Mouse (Mus musculus) gastrocnemius, postnatal 4 days (tissue): ENCODE measurements around the gene Radil. TPM values are rescaled to one million over a fixed set of nuclear protein-coding genes. Genes with fewer than 3 reads are reported as not detected.
A peak's percentile ranks its signal among the peaks of the same experiment; 100 is the strongest.

ENCODE experiments used
- DNase-seq, 2 experiments: peaks; one replicate each; pipeline ENCODE4 v3.0.0; 2021 to 2022; ENCODE audit warnings: low spot score in 2 of 2, mixed read lengths in 2 of 2
- total RNA-seq, 2 experiments: library from RNA; stranded (reverse); gene quantifications; 2 replicates each; pipeline ENCODE4 v1.2.3; 2021

The Radil gene
- total RNA-seq, 2 experiments from 2014 or later, result 7.2 to 7.9 TPM

DNA sequence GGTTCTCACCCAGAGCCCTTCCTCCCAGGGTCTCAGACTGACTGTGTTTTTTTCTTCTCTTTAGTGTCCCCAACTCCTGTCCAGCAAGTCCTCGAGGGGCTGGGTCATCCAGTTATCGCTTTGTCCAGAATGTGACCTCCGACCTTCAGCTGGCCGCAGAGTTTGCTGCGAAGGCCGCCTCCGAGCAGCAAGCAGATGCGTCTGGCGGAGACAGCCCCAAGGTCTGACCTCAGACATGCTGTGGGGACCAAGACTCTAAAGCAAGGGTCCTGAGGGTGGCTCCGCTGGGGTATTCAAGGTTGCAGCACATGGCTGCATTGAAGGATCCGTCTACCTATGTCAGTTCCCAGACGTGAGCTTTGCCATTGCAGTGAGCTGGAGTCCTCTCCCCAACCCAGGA is 102.3 kb downstream of the Radil start:
- no peak for DNase-seq

DNA sequence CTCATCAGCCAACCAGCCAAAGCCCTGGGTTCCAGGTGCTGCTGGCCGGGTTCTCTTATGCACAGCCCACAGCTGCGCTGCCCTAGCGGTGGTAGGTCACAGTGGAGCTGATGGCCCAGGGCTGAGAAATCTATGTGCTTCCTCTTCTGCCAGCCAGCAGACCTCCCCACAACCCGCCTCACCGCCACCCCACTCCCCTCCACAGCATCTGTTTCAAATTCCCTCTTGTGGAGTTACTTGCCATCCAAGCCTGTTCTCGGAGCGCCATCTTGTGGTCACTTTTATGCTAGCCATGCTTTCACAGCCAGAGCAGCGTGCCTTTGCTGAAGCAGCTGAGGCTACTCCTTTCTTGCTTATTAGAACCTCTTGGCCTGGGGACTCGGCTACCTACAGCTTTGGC is 102.8 kb downstream of the Radil start:
- DNase-seq, result peak; percentile 86 to 89

DNA sequence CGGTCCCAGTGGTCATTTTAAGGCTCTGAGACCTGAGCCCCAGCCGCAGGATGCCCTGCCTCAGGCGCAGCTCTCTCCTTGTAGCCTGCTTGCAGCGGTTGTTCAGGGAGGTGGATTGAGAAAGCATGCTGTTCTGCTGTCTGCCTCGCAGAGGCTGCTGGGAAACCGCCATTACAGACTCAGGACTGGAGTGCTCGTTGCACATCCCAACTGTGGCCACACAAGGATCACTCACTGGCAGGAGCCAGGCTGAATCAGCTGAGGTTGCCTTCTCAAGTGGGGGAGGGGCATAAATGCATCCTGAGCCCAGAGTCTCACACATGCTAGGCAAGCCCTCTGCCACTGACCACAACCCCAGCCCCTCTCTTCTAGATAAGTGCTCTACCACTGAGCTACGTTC is 105.2 kb downstream of the Radil start:
- no peak for DNase-seq

DNA sequence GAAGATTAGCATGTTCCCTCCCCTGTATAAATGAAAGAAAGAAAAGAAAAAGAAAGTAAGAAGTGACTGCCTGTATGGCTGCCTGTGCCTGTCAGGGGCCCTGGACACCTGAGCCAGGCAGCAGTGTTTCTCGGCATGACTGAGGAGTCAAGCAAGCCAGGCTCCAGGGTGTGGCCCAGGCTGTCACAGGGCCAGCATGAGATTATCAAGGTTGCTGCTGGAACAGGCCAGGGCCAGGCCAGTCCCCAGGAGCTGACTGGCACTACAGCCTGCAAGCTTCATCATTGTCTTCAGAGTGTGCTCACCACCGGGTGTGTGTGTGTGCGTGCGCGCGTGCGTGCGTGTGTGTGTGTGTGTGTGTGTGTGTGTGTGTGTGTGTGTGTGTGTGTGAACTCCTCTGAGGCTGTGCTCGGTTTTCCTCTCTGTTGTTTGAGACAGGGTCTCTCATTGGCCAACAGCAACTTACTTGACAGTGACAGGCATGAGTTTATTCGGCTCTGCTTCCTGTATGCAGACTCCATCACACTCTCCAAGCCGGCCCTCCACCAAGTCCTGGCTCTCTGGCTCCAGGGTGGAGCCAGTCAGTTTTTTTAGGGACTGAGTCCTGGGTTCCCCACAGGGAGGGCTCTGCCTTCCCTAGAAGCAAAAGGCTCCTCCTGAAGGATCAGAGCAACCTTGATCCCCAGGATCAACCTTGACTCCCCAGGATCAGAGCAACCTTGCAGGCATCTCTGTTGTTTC is 105.9 kb downstream of the Radil start:
- no peak for DNase-seq

- no peak for DNase-seq
These were observed 106.9 kb downstream of the Radil start for GRCm38 (mm10) chr5:142443994-142444393.

DNA sequence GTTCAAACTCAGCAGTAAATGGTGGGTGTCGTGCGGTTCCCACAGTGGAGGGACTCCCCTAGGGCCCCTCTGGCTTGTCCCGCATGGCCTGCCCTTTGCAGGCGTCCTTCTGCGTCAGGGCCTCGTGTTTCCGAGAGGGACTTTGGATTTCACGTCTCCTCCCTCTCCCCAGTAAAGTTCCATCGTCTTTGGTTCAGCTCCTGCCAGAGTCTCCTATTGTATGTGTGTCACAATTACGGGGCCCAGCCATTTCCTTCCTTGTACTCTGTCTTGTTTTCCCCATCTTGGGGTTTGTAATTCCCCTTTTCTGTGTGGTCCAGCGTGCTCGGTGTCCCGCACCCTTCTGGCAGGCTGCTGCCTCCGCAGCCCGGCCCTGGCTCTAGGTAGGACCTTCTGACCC is 107.4 kb downstream of the Radil start:
- no peak for DNase-seq

GRCm38 (mm10) chr5:142442045-142442440 is 108.9 kb downstream of the Radil start:
- no peak for DNase-seq

DNA sequence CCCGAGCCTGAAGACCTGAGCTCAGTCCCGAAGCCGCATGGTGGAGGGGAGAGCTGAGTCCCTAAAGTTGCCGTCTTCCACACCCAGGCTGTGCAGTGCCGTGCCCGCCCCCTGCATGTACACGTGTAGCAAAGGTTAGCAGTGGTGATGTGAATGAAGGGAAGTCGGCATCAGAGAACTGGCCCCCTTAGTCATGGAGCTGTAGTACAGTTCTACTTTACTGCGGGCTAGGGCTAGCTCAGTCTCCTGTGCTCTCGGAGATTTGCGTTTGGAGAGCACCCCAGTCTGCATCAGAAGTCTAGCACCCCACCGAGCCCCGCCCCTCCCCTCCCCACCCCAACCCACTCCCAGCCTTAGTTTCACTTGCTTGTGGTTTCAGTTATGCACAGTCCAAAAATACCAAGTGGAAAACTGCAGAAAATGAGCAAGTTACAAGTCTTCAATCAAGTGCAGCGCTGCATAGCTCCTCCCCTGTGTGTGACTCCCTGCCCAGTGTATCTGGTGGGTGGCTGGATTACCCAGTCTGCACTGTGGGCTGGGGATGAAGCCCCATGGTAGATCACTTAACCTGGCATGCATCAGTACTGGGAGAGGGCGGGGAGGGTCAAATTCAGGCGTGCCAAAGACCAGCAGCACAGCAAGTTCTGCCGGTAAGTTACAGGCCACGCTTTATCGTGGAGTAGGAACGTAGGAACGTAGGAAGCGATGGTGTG is 109.4 kb downstream of the Radil start:
- no peak for DNase-seq

DNA sequence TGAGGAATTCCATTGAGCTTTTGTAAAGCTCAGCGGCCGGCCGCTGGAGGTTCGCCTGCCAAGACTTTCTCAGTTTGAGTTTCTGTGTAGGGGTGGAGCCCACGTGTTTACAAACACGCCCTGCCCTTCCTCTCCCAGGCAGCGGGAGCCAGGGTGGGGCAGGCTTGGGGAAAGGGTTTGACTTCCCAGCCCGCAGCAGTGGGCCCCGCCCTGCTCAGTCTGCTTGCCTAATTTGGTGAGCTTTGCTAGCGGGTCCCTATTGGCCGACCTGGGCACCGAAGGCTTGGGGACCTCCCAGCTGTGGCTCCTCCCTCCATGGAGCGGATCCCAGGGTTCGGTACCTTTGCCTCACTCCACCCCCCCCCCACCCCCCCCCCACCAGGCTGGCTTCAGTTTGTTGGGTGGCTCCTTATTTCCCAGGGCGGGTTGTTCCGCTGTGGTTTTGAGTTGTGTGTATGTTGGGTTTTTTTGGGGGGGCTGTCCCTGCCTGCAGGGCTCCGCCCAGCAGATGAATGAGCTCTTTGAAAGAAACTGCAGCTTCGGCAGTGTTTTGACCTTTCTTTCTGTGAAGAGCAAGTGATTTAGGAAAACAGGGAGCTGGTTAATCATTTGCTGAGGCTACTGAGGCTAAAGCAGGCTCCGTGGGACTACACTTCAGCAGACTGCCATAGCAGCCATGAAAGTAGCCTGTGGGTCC is 110.3 kb downstream of the Radil start:
- DNase-seq, result peak; percentile 83 to 91

DNA sequence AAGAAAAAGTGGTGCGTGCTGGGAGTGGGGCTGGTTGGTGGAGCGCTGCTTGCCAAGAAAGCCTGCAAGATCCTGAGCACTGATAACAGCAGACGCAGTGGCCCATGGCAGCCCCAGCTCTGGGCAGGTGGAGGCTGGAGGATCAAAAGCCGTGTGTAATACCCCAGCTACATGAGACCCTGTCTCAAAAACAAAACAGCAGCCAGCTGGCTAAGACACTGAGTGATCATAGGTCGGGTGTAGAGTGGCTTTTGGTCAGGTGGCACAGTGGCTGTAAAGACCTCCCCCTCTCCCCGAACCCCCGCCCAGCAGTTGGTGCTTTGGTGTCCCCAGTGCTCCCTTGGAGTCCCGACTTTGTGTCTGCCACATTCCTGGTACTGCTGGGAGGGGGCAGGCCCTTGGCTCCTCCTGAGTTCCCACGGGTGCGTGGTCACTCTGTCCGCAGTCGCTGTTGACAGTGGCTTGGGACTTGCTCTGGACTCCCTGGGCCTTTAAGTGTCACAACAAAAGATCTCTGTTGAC is 110.9 kb downstream of the Radil start:
- no peak for DNase-seq

- no peak for DNase-seq
These were observed 112.4 kb downstream of the Radil start for GRCm38 (mm10) chr5:142438380-142438938.

DNA sequence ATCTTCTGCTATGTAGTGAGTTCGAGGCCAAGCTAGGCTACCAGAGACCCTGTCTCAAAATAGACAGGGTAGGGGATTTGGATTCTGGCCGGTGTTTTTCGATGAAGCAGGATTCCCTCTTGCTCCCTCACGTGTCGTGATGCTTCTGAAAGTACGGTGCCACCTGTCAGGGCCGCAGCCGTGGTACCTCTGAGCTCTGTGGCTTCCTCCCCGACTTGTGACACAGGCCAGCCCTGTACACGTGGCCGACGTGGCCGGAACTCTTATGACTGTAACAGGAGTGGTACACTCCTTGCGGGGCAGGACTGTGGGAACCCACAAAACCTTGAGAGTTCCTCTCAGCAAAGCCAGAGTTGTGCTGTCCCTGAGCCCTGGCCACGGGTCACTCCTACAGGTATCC is 115.2 kb downstream of the Radil start:
- no peak for DNase-seq

Other genes starting within 250 kb of the Radil start
- gene Foxk1, start 149.6 kb downstream of the Radil start, total RNA-seq, result 10 to 100 TPM; 26.6 to 27.9 TPM
- gene Ap5z1, start 87.2 kb downstream of the Radil start, total RNA-seq, result 1 to 10 TPM; 7.3 to 8.1 TPM
- gene Papolb, start 21.0 kb downstream of the Radil start, total RNA-seq, result under 1 TPM; 0.23 to 0.66 TPM
- under 1 TPM; 0.27 to 0.39 TPM for gene Mmd2, start 57.7 kb upstream of the Radil start, total RNA-seq
- 10 to 100 TPM; 36.9 to 39.6 TPM for gene Wipi2, start 76.6 kb upstream of the Radil start, total RNA-seq
- gene Slc29a4, start 141.4 kb upstream of the Radil start, total RNA-seq, result under 1 TPM; 0.81 to 0.88 TPM